Mouse (Mus musculus): ENCODE measurements around the gene Naf1. TPM values are rescaled to one million over a fixed set of nuclear protein-coding genes. Genes with fewer than 3 reads are reported as not detected.

The Naf1 gene
- 3.6 TPM in 2 replicates for polyA plus RNA-seq (2016; fragmentation: Nextera tagmentation; extraction: Ambion mirVana)

DNA sequence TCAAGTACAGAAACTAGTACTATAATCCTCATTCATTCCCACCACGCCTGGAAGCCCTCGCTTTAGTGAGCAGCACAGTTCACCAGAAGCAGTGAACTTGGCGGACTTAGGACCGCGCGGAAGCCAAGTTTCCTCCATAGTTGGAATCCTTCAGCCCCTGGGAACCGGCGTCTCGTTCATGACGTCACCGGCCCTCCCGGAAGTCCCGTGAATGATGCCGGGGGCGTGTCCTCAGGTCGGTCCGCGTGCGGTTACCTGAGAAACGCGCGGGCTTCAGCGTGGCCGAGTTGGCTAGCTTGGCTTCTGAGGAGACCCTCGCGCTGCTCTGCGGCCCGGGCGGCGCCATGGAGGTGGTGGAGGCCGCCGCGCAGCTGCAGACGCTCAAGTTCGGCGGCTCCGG, at the start of gene Naf1:
TSS of gene Naf1 (plus strand) at position 195 of the 400 bp plus-strand sequence.
- Histone ChIP-seq H3K9me3 (replicated peaks) (no peaks in the 10 kb centered on the region), H3K27me3 (no peaks in the 10 kb centered on the region), H3K27ac (peak within 1 kb of the TSS; percentile 68; the same call in 1 of the 2 replicates), H3K4me3 (peak within 1 kb of the TSS; percentile 71), H3K4me2 (replicated peaks) (peak within 1 kb of the TSS; percentile 82), H3K4me1 (peaks cover 18% of the 10 kb centered on the region), H3K36me3 (no peaks in the 10 kb centered on the region), H3K9ac (peak within 1 kb of the TSS; percentile 73)
- WGBS: under 1% methylated on average over 37 of the region's 37 CpGs
- ATAC-seq (ENCODE audit: low FRiP score): peak; percentile 98

DNA sequence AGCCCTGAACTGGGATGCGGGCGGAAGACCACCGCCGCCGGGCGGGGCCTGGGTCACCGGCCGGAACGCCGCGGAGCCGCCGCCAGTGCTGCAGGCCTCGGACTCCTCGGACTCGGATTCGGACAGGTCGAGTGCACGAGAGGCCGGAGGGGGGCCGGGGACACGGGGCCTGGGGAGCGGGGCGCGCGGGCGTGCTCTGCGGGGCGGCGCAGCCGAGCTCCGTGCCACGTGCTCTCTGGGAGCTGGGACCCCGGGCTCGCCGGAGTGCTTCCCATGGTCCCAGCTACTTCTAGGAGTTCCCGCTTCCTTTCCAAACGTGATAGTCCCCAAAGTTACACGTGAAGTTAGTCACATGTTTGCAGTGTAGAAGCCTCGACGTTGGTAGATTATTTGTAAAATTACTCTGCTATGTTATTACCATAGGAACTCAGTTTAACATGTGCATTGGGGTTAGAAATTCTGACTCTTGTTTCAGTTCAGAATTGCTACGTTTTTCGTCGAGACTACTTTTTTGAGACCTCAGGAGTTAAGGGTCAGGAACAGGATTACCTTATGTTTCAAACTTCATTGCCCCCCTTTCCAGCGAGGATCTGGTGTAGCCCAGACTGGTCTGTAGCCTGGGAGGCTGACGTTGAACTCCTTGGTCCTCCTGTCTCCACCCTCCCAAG, 1.0 kb downstream of the Naf1 start:
- ATAC-seq (ENCODE audit: low FRiP score): peak; percentile 66
- peak overlapping the region; percentile 82 for H3K4me2 ChIP-seq (replicated peaks)
- H3K9me3 ChIP-seq (replicated peaks): no peaks in the 10 kb centered on the region
- peak overlapping the region; percentile 73 for H3K9ac ChIP-seq
- H3K27ac ChIP-seq: no peak overlapping the region
- H3K36me3 ChIP-seq: no peaks in the 10 kb centered on the region
- peak overlapping the region; percentile 71 for H3K4me3 ChIP-seq
- under 1% methylated on average over 35 of the region's 46 CpGs for WGBS
- H3K4me1 ChIP-seq: peaks cover 18% of the 10 kb centered on the region
- H3K27me3 ChIP-seq: no peaks in the 10 kb centered on the region

DNA sequence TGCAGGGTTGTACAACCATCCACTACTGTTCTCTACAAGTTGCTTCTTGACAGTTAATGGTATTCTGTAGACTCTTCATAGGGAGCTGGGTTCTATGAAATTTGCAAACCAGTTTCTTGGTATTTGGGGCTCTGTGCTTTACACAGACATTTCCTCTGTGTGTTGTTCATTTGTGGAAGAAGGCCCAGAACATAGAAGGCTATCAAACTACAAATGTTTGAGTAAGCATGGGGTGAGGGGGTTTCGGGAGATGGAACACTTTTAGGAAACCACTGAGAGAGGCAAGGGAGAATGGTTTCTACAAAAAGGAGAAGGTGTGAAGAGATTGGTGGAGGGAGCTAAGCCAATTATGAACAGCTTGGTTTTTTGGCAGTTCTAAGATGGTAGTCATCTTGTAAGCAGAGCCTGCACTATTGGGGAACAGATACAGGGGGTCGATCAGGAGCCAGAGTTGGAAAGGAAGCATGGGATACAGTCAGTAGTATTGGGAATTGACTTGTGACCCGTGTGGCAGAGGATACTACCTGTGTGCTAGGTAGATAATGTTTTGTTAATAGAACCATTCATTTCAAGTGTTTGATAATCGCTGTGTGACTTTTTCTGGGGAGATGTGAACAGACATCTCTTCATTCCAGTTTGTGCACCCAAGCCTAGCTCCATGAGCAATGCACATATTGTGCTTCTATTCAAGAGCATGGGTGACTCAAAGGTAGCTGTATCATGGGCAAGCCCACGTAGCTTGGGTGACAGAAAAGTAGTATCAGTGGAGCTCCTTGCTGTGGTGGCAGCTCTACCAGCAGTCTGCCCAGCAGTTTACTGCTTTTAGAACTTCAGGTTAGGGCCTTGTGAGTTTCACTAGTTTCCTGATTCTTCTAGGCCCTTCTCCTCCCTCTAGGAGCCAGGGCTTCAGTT, 1.8 kb downstream of the Naf1 start:
- no peak for ATAC-seq (ENCODE audit: low FRiP score)
- peaks cover 3% of the 10 kb centered on the region; the same call in 1 of the 2 replicates for H3K36me3 ChIP-seq
- H3K4me2 ChIP-seq (replicated peaks): peak overlapping the region; percentile 82
- H3K4me3 ChIP-seq: peak overlapping the region; percentile 71
- no peaks in the 10 kb centered on the region for H3K9me3 ChIP-seq (replicated peaks)
- no peak overlapping the region; the same call in 1 of the 2 replicates for H3K9ac ChIP-seq
- H3K27me3 ChIP-seq: no peaks in the 10 kb centered on the region
- WGBS: 55% methylated on average over 5 of the region's 5 CpGs
- H3K4me1 ChIP-seq: peaks cover 18% of the 10 kb centered on the region
- H3K27ac ChIP-seq: no peak overlapping the region

DNA sequence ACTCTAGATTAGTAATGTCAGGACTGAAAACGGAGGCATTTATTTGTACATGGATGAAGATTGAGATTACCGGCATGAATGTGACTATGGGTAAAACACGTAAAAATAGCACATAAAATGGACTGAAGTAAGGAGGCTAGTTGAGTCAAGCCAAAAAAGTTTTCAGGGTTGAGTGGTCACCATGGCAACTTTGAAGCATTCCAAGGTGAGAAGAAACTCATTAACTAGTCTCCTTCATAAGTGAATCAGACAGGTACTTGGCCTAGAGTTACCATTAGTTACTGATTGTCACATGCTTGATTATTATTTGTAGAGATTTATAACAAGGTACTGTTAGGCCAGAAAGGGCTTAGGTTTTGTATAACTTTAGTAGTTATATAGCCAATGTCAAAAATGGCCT, 3.7 kb downstream of the Naf1 start:
- Histone ChIP-seq H3K36me3 (peaks cover 6% of the 10 kb centered on the region; the same call in 1 of the 2 replicates), H3K27ac (no peak overlapping the region), H3K4me2 (replicated peaks) (no peak overlapping the region), H3K4me3 (no peak overlapping the region), H3K9ac (no peak overlapping the region), H3K27me3 (no peaks in the 10 kb centered on the region), H3K9me3 (replicated peaks) (no peaks in the 10 kb centered on the region), H3K4me1 (peaks cover 18% of the 10 kb centered on the region)
- no peak for ATAC-seq (ENCODE audit: low FRiP score)
- 95% methylated on average over 3 of the region's 3 CpGs for WGBS

DNA sequence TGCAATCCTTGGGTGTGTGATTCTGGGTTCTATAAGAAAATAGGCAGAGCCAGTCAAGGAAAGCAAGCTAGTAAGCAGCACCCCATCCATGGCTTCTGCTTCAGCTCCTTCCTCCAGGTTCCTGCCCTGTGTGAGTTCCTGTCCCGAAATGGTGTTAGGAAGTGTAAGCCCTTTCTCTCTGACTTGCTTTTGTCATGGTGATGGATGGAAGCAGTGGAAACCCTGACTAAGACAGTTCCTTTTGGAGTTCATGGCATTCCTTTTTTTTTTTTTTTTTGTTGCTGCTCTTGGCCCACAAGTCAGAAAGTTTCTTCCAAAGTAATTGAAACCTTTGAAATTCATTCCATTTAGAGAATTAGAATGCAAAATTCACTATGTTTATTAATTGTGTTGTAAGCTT, 5.1 kb downstream of the Naf1 start:
- Histone ChIP-seq H3K27me3 (no peaks in the 10 kb centered on the region), H3K4me1 (peaks cover 20% of the 10 kb centered on the region), H3K9ac (no peak overlapping the region), H3K36me3 (peaks cover 6% of the 10 kb centered on the region; the same call in 1 of the 2 replicates), H3K4me3 (no peak overlapping the region), H3K4me2 (replicated peaks) (no peak overlapping the region), H3K9me3 (replicated peaks) (no peaks in the 10 kb centered on the region), H3K27ac (no peak overlapping the region)
- 33% methylated on average over 1 of the region's 1 CpGs for WGBS
- ATAC-seq (ENCODE audit: low FRiP score): no peak

DNA sequence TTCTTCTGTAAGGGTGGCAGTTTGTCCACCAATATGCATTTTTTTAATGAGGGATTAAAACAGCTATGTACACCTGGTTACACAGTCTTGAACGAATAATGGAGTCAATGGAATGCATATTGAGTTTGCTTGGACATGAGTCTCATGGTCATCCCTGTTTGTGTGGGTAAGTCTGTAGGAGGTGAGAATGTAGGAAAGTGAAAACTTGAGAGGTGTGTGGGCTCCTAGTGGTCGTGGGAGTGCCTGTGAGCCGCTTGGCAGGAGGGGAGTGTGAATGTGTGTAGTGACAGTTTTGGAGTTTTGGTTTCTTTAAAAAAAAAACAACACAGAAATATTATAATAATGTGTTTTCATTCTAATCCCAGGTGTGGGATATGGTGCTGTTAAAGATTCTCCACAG, 7.7 kb downstream of the Naf1 start:
- no peaks in the 10 kb centered on the region for H3K9me3 ChIP-seq (replicated peaks)
- no peak overlapping the region for H3K4me3 ChIP-seq
- 0 out of 2 replicates have a peak, but pooled peaks cover 2% of the 10 kb centered on the region for H3K4me1 ChIP-seq
- ATAC-seq (ENCODE audit: low FRiP score): no peak
- no peak overlapping the region for H3K27ac ChIP-seq
- H3K4me2 ChIP-seq (replicated peaks): no peak overlapping the region
- H3K27me3 ChIP-seq: no peaks in the 10 kb centered on the region
- peaks cover 6% of the 10 kb centered on the region; the same call in 1 of the 2 replicates for H3K36me3 ChIP-seq
- 64% methylated on average over 3 of the region's 3 CpGs for WGBS
- H3K9ac ChIP-seq: no peak overlapping the region

DNA sequence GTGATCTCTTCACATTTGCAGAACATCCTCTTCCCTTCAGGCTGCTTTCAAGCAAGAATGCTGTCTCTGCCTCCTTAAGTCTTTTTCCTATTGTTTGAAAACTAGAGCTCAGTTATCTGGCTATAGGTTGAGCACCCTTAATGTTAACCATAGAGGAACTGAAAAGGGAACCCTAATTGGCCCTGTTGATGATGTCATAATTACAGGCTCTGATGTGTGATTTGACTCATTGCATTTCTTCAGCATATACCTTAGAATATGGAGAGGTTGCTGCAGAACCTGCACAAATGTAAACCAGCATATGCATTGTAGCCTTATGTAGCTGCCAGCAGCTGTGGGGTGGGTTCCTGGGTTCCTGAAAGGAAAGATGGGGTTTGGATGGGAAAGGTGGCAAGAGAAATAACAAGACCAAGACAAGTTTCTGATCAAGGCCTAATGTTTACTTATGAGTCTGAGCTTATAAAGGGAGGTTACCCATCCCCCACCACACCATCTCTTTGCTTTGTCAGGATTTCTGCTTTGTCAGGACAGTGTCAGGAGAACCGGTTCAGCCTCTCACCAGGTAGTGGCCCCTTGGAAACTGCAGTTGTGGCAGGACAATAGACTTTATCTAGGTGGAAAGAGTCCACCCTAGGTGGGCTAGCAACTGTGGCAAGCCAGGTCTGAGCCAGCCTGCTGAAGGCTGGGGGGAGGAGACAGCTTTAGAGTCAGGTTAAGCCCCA, 9.4 kb downstream of the Naf1 start:
- Histone ChIP-seq H3K4me3 (no peak overlapping the region), H3K36me3 (peaks cover 6% of the 10 kb centered on the region; the same call in 1 of the 2 replicates), H3K4me1 (0 out of 2 replicates have a peak, but pooled peaks cover 2% of the 10 kb centered on the region), H3K9me3 (replicated peaks) (no peaks in the 10 kb centered on the region), H3K9ac (no peak overlapping the region), H3K27me3 (no peaks in the 10 kb centered on the region), H3K4me2 (replicated peaks) (no peak overlapping the region), H3K27ac (no peak overlapping the region)
- 7% methylated on average over 1 of the region's 1 CpGs for WGBS
- no peak for ATAC-seq (ENCODE audit: low FRiP score)

DNA sequence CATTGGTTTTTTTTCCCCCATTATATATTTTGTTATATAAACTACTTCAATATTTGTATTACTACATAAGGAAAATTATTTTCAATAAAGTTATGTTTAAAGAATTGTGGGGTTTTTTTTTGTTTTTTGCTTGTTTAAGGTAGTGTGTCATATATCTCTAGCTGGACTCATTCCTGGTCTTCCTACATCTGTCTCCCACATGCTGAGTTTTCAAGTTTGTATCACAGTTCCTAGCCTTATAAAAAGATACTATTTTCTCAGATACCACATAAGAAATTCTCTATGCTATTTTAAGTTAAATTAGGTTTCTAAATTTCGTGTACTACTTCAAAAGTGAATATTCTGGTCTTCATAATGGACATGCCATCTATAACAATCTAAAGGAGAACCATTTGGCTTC, 23.8 kb downstream of the Naf1 start:
- H3K27ac ChIP-seq: no peak overlapping the region
- no peaks in the 10 kb centered on the region for H3K27me3 ChIP-seq
- no peaks in the 10 kb centered on the region for H3K9me3 ChIP-seq (replicated peaks)
- no peaks in the 10 kb centered on the region for H3K4me1 ChIP-seq
- H3K4me2 ChIP-seq (replicated peaks): no peak overlapping the region
- H3K36me3 ChIP-seq: peaks cover 2% of the 10 kb centered on the region; the same call in 1 of the 2 replicates
- no peak for ATAC-seq (ENCODE audit: low FRiP score)
- 69% methylated on average over 1 of the region's 1 CpGs for WGBS
- no peak overlapping the region for H3K9ac ChIP-seq
- no peak overlapping the region for H3K4me3 ChIP-seq

DNA sequence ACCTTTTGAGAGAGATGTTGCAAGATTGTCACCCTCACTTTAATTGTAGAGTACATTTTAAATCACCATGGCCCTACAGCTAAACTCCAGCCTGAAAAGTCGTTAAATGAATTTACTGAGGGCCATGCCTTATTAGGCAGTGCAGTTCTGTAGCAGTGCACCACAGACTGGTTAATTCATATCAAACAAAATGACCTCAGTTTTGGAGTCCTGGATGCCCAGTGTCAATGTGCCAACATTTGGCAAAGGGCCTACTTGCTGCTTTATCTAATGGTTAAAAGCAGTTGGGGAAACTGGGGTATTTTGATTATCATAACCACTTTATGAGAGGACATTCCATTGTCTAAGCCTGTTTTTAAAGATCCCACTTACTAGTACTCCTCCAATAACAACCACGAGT, 31.9 kb downstream of the Naf1 start:
- Histone ChIP-seq H3K9ac (no peak overlapping the region), H3K4me3 (no peak overlapping the region), H3K27me3 (no peaks in the 10 kb centered on the region), H3K4me2 (replicated peaks) (no peak overlapping the region), H3K9me3 (replicated peaks) (no peaks in the 10 kb centered on the region), H3K27ac (no peak overlapping the region), H3K36me3 (0 out of 2 replicates have a peak, but pooled peaks cover 2% of the 10 kb centered on the region), H3K4me1 (no peaks in the 10 kb centered on the region)
- no peak for ATAC-seq (ENCODE audit: low FRiP score)
- 94% methylated on average over 2 of the region's 2 CpGs for WGBS

DNA sequence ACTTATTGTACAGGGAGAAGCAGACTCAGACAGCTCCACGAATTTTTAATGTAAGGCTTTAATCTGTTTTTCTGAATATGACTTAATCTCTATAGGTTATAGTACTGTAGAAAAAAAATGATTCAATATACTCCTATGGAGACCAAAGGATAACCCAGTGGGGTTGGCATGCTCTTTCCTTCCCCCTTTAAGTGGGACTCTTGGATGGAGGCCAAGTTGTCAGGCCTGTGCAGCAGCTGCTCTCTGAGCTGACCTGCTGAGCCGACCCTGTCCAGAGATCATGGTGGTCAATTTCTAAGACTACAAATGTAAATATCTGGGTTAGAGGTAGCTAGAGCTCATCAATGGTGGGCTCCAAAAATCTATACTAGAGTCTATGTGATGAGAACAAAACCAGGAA, 45.0 kb downstream of the Naf1 start:
- no peaks in the 10 kb centered on the region for H3K27me3 ChIP-seq
- H3K4me2 ChIP-seq (replicated peaks): no peak overlapping the region
- no peak for ATAC-seq (ENCODE audit: low FRiP score)
- no peak overlapping the region for H3K9ac ChIP-seq
- no peaks in the 10 kb centered on the region for H3K36me3 ChIP-seq
- 84% methylated on average over 2 of the region's 2 CpGs for WGBS
- H3K4me1 ChIP-seq: no peaks in the 10 kb centered on the region
- H3K4me3 ChIP-seq: no peak overlapping the region
- H3K9me3 ChIP-seq (replicated peaks): no peaks in the 10 kb centered on the region
- H3K27ac ChIP-seq: no peak overlapping the region

DNA sequence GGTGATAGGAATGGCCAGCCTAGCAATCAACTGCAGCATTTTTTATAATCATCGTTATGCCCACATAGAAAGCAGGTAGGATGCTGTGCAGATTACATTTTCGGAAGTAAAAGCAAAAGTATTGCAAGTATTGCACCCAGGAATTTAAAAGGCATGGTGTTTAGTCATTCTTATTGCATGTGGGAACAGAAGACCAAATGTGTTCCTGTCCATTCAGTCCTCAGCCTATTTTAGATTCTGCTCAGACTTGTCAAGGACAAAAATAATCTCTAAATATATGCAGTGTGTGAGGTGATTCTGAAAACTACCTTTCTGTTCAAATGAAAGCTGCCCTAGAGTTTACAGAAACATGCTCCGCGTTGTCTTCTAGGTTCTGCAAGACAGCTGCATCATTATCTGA, 45.5 kb downstream of the Naf1 start:
- H3K4me3 ChIP-seq: no peak overlapping the region
- no peak for ATAC-seq (ENCODE audit: low FRiP score)
- H3K27ac ChIP-seq: no peak overlapping the region
- WGBS: 91% methylated on average over 4 of the region's 4 CpGs
- H3K4me1 ChIP-seq: no peaks in the 10 kb centered on the region
- no peaks in the 10 kb centered on the region for H3K27me3 ChIP-seq
- no peaks in the 10 kb centered on the region for H3K36me3 ChIP-seq
- no peak overlapping the region for H3K9ac ChIP-seq
- H3K9me3 ChIP-seq (replicated peaks): no peaks in the 10 kb centered on the region
- H3K4me2 ChIP-seq (replicated peaks): no peak overlapping the region

DNA sequence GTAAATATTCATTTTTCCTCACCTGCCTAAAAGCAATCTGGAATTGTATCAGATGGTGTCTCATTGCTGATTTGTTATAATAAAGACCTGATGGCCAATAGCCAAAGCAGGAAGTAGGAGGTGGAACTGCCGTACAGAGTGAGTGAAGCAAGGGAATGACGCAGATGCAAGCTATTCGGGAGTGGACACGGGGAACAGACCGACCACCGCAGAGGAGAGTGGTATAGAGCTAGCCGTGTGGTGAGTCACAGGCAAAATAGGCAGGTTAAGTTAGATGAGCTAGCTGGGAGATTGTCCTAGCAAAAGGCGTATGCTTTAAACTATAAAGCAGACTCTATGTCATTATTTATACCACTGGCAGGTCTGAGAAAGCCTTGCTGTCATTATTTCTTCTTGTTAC, 46.1 kb downstream of the Naf1 start:
- no peaks in the 10 kb centered on the region for H3K36me3 ChIP-seq
- no peaks in the 10 kb centered on the region for H3K27me3 ChIP-seq
- H3K27ac ChIP-seq: no peak overlapping the region
- whole genome bisulfite sequencing: 89% methylated on average over 8 of the region's 8 CpGs
- no peak overlapping the region for H3K9ac ChIP-seq
- no peaks in the 10 kb centered on the region for H3K4me1 ChIP-seq
- H3K4me2 ChIP-seq (replicated peaks): no peak overlapping the region
- no peak for ATAC-seq (ENCODE audit: low FRiP score)
- H3K4me3 ChIP-seq: no peak overlapping the region
- no peaks in the 10 kb centered on the region for H3K9me3 ChIP-seq (replicated peaks)
